Mouse (Mus musculus) liver, postnatal 0 days (tissue): ENCODE measurements around the gene 1600014C10Rik. TPM values are rescaled to one million over a fixed set of nuclear protein-coding genes. Genes with fewer than 3 reads are reported as not detected.

Source experiments
- ATAC-seq: fragments of 200-750 bp; cut with Nextera tagmentation; 2 replicates; pipeline ENCODE4 v1.8.0; 2017; ENCODE audit warnings: mild to moderate bottlenecking, moderate library complexity
- DNase-seq: peaks from one replicate; pipeline ENCODE4 v3.0.0-alpha.2; 2016
- H3K27ac ChIP-seq: fragments of 300-500 bp; sonication (generic); 2 replicates; pipeline ENCODE4 v1.5.1; 2014; ENCODE audit warnings: antibody characterized with exemption, moderate library complexity, mild to moderate bottlenecking, low read depth
- H3K27me3 ChIP-seq: fragments of 300-500 bp; sonication (generic); 2 replicates; pipeline ENCODE4 v1.6.1; 2014; ENCODE audit warnings: low read length, control low read depth, mixed read lengths; ENCODE audit not compliant: insufficient read depth
- H3K36me3 ChIP-seq: fragments of 300-500 bp; sonication (generic); replicated peaks from 2 replicates; pipeline ENCODE4 v1.6.1; 2014; ENCODE audit warnings: mild to moderate bottlenecking, control low read depth, low read length, moderate library complexity, mixed read lengths; ENCODE audit not compliant: insufficient read depth
- H3K4me1 ChIP-seq: fragments of 300-500 bp; sonication (generic); 2 replicates; pipeline ENCODE4 v1.6.1; 2014; ENCODE audit warnings: antibody characterized with exemption, mild to moderate bottlenecking, control low read depth; ENCODE audit not compliant: insufficient read depth
- H3K4me2 ChIP-seq: fragments of 300-500 bp; sonication (generic); 2 replicates; pipeline ENCODE4 v1.6.1; 2014; ENCODE audit warnings: low read depth, mild to moderate bottlenecking, low read length, moderate library complexity, mixed read lengths
- H3K4me3 ChIP-seq: fragments of 300-500 bp; sonication (generic); 2 replicates; pipeline ENCODE4 v1.5.1; 2014; ENCODE audit warnings: low read depth, low read length
- H3K9ac ChIP-seq: fragments of 300-500 bp; sonication (generic); replicated peaks from 2 replicates; pipeline ENCODE4 v1.6.1; 2014; ENCODE audit warnings: mild to moderate bottlenecking, moderate library complexity
- H3K9me3 ChIP-seq: fragments of 300-500 bp; sonication (generic); 2 replicates; pipeline ENCODE4 v1.6.1; 2016; ENCODE audit warnings: mild to moderate bottlenecking, control low read depth, low read length, mixed read lengths
- CTCF ChIP-seq: sonication (generic); IDR thresholded peaks from 2 replicates; pipeline ENCODE4 v1.5.1; 2016; ENCODE audit warnings: antibody characterized with exemption, low read depth
- EP300 ChIP-seq: IDR thresholded peaks from 2 replicates; pipeline ENCODE4 v1.6.1; 2016; ENCODE audit warnings: antibody characterized with exemption, low read depth, mild to moderate bottlenecking
- WGBS: fragments of 180-500 bp; shearing (Covaris S2); extraction: QIAGEN DNeasy Blood & Tissue Kit; methylation state at CpG from one replicate; pipeline ENCODE4 v1.1.7; 2014; ENCODE audit not compliant: insufficient replicate concordance; 5-methylcytosine and 5-hydroxymethylcytosine counted together
- polyA plus RNA-seq: library from polyadenylated mRNA; unstranded; fragments of >200 nt; fragmentation: Nextera tagmentation; extraction: Ambion mirVana; gene quantifications from 2 replicates; pipeline ENCODE4 v1.2.1, GENCODE M21; 2015

The 1600014C10Rik gene
- polyA plus RNA-seq, 1 experiment from 2014 or later: 78.1 TPM

DNA sequence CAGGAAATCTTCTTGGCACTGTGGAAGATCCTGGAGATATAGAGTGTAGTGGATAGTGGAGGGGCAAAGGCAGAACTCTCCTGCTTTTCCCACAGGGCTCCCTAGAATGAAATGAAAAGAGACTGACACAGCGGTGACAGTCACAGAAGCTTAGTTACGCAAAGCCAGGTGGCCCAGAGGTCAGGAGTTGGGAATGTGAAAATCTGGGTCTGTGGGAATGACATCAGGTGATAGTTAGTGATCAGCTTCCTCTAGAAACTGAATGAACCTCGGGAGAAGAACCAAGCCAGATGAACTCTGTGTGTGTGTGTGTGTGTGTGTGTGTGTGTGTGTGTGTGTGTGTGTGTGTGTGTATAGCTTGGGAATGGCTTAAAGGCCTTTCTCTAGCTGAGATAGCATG, 26.0 kb downstream of the 1600014C10Rik start:
- no peaks in the 10 kb centered on the region for H3K9me3 ChIP-seq
- no peak overlapping the region for H3K4me2 ChIP-seq
- ATAC-seq: peak; percentile 71
- whole genome bisulfite sequencing: 56% methylated on average over 3 of the region's 3 CpGs
- H3K9ac ChIP-seq: no peak overlapping the region
- no peak overlapping the region for H3K4me3 ChIP-seq
- TF ChIP-seq EP300: no peak
- TF ChIP-seq CTCF: no peak
- H3K36me3 ChIP-seq: no peaks in the 10 kb centered on the region
- no peaks in the 10 kb centered on the region for H3K27me3 ChIP-seq
- DNase-seq: no peak
- no peak overlapping the region for H3K27ac ChIP-seq
- H3K4me1 ChIP-seq: 0 out of 2 replicates have a peak, but pooled peaks cover under 1% of the 10 kb centered on the region

- Histone ChIP-seq H3K27ac (no peak overlapping the region; the same call in 1 of the 2 replicates), H3K36me3 (no peaks in the 10 kb centered on the region), H3K4me3 (no peak overlapping the region), H3K9ac (no peak overlapping the region), H3K9me3 (no peaks in the 10 kb centered on the region), H3K4me1 (0 out of 2 replicates have a peak, but pooled peaks cover 4% of the 10 kb centered on the region), H3K27me3 (no peaks in the 10 kb centered on the region), H3K4me2 (no peak overlapping the region)
- WGBS: 37% methylated on average over 11 of the region's 11 CpGs
- TF ChIP-seq CTCF (no peak), EP300 (no peak)
- DNase-seq (no peak), ATAC-seq (no peak)
Observed at GRCm38 (mm10) chr7:38209478-38210152, 26.6 kb downstream of the 1600014C10Rik start.

- no peak for DNase-seq
Observed at GRCm38 (mm10) chr7:38212651-38213062, 29.6 kb downstream of the 1600014C10Rik start.

DNA sequence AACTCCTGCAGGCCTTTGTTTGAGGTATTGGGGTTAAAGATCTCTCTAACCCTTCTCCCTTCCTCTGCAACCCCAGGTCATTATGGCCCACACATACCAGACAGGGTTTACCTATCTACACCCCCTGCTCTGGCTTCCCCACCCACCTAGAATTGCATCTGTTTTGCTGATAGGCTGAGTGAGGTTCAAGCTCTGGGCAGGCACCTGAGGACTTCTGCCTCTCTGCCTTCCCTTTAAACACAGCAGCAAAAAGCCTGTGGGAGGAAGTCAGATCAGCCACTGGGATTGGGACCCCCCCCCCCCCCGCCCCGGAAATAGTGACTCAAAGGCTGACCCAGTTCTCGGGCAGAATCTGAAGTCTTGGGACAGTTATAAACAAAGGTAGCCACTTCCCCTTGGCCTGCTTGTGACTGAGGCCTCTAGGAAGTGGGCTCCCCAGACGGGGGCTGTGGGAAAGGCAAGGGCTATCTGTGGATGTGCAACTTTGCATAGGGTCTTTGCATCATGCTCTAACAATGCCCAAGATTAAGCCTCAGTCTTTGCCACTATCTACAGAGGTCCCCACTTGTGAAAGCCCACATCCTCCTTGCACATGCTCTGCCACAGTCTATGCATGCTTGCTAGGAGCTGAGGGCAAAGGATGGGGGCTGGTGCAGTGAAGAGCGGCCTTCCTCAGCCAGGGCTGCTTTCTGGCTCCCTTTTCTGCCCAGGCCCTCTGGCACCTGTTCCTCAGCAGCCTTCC, 31.6 kb downstream of the 1600014C10Rik start:
- ATAC-seq: no peak
- Histone ChIP-seq H3K9ac (no peak overlapping the region), H3K4me3 (no peak overlapping the region), H3K27me3 (no peaks in the 10 kb centered on the region), H3K4me1 (0 out of 2 replicates have a peak, but pooled peaks cover 4% of the 10 kb centered on the region), H3K27ac (0 out of 2 replicates have a peak overlapping the region, but pooled peaks have one; percentile 5), H3K4me2 (no peak overlapping the region), H3K36me3 (no peaks in the 10 kb centered on the region), H3K9me3 (no peaks in the 10 kb centered on the region)
- WGBS: 33% methylated on average over 5 of the region's 5 CpGs
- TF ChIP-seq CTCF (no peak), EP300 (no peak)
- peak; percentile 31 for DNase-seq

More at GRCm38 (mm10) chr7:38212651-38213062, 29.6 kb downstream of the 1600014C10Rik start:
- 0 out of 2 replicates have a peak, but pooled peaks cover 4% of the 10 kb centered on the region for H3K4me1 ChIP-seq
- no peaks in the 10 kb centered on the region for H3K9me3 ChIP-seq
- H3K27me3 ChIP-seq: no peaks in the 10 kb centered on the region
- H3K9ac ChIP-seq: no peak overlapping the region
- H3K36me3 ChIP-seq: no peaks in the 10 kb centered on the region
- no peak overlapping the region for H3K4me3 ChIP-seq
- ATAC-seq: no peak
- WGBS: 28% methylated on average over 3 of the region's 3 CpGs
- TF ChIP-seq EP300 (no peak), CTCF (no peak)
- H3K27ac ChIP-seq: no peak overlapping the region
- no peak overlapping the region for H3K4me2 ChIP-seq

DNA sequence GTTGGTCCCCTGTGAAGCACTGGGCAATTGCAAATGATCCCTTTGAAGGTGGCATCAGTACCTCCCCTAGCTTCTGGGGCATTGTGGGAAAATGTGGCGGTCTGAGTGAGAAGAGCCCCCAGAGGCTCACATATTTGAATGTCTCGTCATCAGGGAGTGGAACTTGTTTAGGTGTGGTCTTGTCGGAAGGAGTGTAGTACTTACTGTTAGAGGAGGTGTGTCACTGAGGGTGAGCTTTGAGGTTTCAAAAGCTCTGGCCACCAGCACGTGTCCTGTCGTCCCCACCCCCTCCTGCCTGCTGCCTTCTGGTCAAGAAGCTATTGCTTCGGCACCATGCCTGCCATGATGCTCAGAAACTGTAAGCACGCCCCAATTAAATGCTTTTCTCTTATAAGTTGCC, 32.3 kb downstream of the 1600014C10Rik start:
- H3K4me3 ChIP-seq: no peak overlapping the region
- no peak for TF ChIP-seq EP300
- no peak for TF ChIP-seq CTCF
- ATAC-seq (no peak), DNase-seq (no peak)
- no peak overlapping the region for H3K4me2 ChIP-seq
- no peaks in the 10 kb centered on the region for H3K9me3 ChIP-seq
- H3K9ac ChIP-seq: no peak overlapping the region
- 0 out of 2 replicates have a peak, but pooled peaks cover 4% of the 10 kb centered on the region for H3K4me1 ChIP-seq
- 65% methylated on average over 7 of the region's 7 CpGs for WGBS
- H3K36me3 ChIP-seq: no peaks in the 10 kb centered on the region; the same call in 1 of the 2 replicates
- 0 out of 2 replicates have a peak overlapping the region, but pooled peaks have one; percentile 5 for H3K27ac ChIP-seq
- H3K27me3 ChIP-seq: no peaks in the 10 kb centered on the region

GRCm38 (mm10) chr7:38215697-38216096, 32.7 kb downstream of the 1600014C10Rik start:
- Histone ChIP-seq H3K4me3 (no peak overlapping the region), H3K4me1 (0 out of 2 replicates have a peak, but pooled peaks cover 4% of the 10 kb centered on the region), H3K36me3 (no peaks in the 10 kb centered on the region; the same call in 1 of the 2 replicates), H3K9me3 (no peaks in the 10 kb centered on the region), H3K27ac (no peak overlapping the region), H3K27me3 (no peaks in the 10 kb centered on the region), H3K9ac (no peak overlapping the region), H3K4me2 (no peak overlapping the region)
- ATAC-seq (no peak), DNase-seq (no peak)
- WGBS: 79% methylated on average over 6 of the region's 6 CpGs
- no peak for TF ChIP-seq EP300
- no peak for TF ChIP-seq CTCF
